Mouse (Mus musculus): ENCODE measurements around the gene Acot9. TPM values are rescaled to one million over a fixed set of nuclear protein-coding genes. Genes with fewer than 3 reads are reported as not detected.

Gene Acot9
- 75.8 and 90.0 TPM in 2 replicates for polyA plus RNA-seq (2011; ENCODE audit: insufficient read length, low read depth, missing spikeins)

DNA sequence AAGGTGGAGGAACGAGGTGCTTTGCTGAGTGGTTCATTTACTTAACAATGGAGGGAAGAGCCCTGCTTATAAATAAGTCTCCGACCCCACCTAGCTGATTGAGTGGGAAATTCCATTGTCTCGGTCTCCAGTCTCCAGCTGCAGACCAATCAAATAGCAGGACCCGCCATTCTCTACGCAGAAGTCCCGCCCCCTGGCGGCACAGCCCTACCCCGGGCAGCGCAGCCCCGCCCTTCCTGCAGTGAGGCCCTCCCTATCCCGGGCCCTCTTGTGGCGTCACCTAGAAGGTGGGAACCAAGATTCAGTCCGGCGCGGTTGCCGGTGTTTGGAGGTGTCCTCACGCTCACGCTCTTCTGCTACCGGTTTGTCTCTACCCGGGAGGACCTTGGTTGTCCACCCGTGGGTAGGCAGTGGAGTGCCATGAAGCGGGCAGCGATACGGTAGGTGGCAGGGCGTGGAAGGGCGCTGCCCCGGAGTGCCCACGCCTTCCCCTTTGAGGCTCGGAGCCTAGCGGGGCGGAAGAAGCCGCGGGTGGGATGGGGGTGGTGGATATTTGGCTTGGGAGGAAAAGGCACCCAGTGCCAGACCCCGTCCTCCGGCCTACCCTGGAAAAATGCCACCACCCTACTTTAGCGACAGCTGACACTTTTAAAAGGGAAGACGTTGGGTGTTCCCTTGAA lies at the start of gene Acot9:
Acot9 (plus strand) TSS at position 209 of the 680 bp plus-strand sequence.
- TF ChIP-seq POLR2A (IDR thresholded peaks at IDR 0.05; ENCODE audit: low read depth, low read length), result peak; percentile 99
- TF ChIP-seq CTCF (IDR thresholded peaks at IDR 0.05; ENCODE audit: borderline replicate concordance, insufficient read depth, low read length), result no peak
- Histone ChIP-seq H3K4me3 (ENCODE audit: insufficient read depth, low read length) (peak within 1 kb of the TSS; percentile 65), H3K4me1 (ENCODE audit: control insufficient read depth, insufficient read depth, low read length) (no peaks in the 10 kb centered on the region), H3K27ac (ENCODE audit: insufficient read depth, low read length) (peak within 1 kb of the TSS; percentile 77)

DNA sequence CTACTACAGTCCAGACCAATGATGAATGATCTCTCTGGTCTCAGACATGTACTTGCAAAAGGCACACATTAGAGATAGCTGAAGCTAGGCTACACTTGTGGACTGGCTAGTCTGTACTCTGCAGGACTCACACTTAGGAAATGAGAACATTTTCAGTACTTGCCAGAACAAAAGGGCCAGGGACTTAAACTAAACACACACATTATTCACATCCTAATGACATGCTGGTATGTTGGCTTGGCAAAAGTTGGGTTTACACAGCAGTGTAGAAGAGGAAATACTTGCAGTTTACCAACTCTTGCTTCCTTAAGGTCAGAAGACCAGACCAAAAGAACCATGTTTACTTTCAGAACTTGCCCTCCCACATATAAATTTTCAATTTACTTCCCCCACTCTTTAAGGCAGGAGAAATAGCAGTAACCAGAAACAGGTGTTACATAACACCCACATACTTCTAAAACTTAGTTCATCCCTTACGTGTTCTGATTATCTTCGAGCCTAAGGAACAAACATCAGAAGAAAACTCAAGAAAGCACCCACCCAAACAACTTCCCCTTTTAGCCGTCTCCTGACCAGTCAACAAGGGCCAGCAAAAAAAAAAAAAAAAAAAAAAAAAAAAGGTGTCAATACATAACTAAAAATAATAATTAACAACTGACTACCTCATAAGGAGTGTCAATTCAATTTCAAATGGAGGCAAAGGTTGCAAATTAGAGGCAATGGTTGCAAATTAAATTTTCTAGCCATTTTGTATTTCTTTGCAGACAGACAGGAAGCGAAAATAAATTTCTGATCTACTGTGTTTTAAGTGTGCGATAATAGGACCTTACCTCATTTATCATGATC lies 47.7 kb upstream of the Acot9 start:
- TF ChIP-seq CTCF (IDR thresholded peaks at IDR 0.05; ENCODE audit: borderline replicate concordance, insufficient read depth, low read length), result no peak
- TF ChIP-seq POLR2A (IDR thresholded peaks at IDR 0.05; ENCODE audit: low read depth, low read length), result no peak
- Histone ChIP-seq H3K4me3 (ENCODE audit: insufficient read depth, low read length) (peak overlapping the region; percentile 69), H3K4me1 (ENCODE audit: control insufficient read depth, insufficient read depth, low read length) (peaks cover 2% of the 10 kb centered on the region; the same call in 1 of the 2 replicates), H3K27ac (ENCODE audit: insufficient read depth, low read length) (no peak overlapping the region)

GRCm38 (mm10) chrX:155215501-155216248 lies 46.6 kb upstream of the Acot9 start:
- peak overlapping the region; percentile 23 for H3K27ac ChIP-seq (ENCODE audit: insufficient read depth, low read length)
- TF ChIP-seq CTCF (IDR thresholded peaks at IDR 0.05; ENCODE audit: borderline replicate concordance, insufficient read depth, low read length), result no peak
- H3K4me1 ChIP-seq (ENCODE audit: control insufficient read depth, insufficient read depth, low read length), result peaks cover 2% of the 10 kb centered on the region; the same call in 1 of the 2 replicates
- peak overlapping the region; percentile 69 for H3K4me3 ChIP-seq (ENCODE audit: insufficient read depth, low read length)

DNA sequence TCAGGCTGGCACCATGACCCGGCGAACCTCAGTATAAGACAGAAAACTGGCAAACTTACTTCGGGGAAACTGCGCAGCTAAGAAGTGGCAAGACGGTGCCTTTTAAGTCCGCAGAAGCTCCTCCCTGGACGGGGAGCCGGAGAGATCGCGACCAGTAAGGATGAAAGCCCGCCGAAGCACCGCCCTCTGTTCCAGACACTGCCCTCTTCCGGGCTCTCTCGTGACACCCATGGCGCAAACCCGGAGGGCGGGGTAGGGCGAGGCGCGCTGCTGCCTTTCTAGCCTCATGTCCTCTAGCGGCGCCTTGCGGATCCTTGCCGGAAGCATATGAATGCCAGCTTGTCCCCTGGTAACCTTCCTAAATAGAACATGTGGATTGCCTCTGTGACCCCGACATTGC lies 46.0 kb upstream of the Acot9 start, which contains the start of gene Sat1:
Sat1 (minus strand) TSS at position 179 of the 400 bp plus-strand sequence.
- peaks cover 2% of the 10 kb centered on the region; the same call in 1 of the 2 replicates for H3K4me1 ChIP-seq (ENCODE audit: control insufficient read depth, insufficient read depth, low read length)
- peak within 1 kb of the TSS; percentile 69 for H3K4me3 ChIP-seq (ENCODE audit: insufficient read depth, low read length)
- H3K27ac ChIP-seq (ENCODE audit: insufficient read depth, low read length), result peak within 1 kb of the TSS; percentile 23
- TF ChIP-seq POLR2A (IDR thresholded peaks at IDR 0.05; ENCODE audit: low read depth, low read length), result peak; percentile 74
- peak; percentile 49; the same call in 1 of the 2 replicates for TF ChIP-seq CTCF (IDR thresholded peaks at IDR 0.05; ENCODE audit: borderline replicate concordance, insufficient read depth, low read length)

DNA sequence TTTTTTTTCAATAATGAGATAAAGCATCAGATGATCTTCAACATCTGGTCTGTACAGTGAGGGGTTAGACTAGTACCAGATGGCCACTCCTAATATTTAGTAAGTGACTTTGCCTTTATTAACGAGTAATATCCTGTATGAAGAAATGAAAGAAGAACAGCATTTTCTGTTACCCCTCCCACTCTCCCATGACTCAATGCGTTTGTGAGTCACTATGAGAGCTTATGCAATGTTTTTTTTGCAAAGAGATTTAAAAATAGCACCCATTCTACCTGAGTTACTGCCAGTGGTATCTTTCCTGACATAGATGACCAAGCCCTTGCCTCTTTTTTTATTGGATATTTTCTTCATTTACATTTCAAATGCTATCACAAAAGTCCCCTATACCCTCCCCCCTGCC lies 44.0 kb upstream of the Acot9 start:
- peaks cover 2% of the 10 kb centered on the region; the same call in 1 of the 2 replicates for H3K4me1 ChIP-seq (ENCODE audit: control insufficient read depth, insufficient read depth, low read length)
- H3K27ac ChIP-seq (ENCODE audit: insufficient read depth, low read length), result no peak overlapping the region; the same call in 1 of the 2 replicates
- no peak overlapping the region for H3K4me3 ChIP-seq (ENCODE audit: insufficient read depth, low read length)
- no peak for TF ChIP-seq CTCF (IDR thresholded peaks at IDR 0.05; ENCODE audit: borderline replicate concordance, insufficient read depth, low read length)
- TF ChIP-seq POLR2A (IDR thresholded peaks at IDR 0.05; ENCODE audit: low read depth, low read length), result no peak

DNA sequence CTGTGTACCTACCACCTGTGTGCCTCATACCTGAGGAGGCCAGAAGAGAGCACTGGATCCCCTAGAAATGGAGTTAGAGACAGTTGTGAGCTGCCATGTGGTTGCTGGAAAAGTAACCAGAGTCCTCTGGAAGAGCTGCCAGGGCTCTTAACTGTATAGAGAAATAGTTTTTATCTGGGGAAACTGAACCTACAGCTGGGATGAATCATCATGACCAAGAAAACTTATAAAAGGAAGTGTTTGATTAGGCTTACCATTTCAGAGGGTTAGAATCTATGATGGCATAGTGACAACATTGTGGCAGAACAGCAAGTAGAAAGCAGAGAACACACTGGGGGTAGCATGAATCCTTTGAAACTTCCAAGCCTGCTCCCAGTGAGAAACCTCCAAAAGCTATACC lies 5.4 kb upstream of the Acot9 start:
- Histone ChIP-seq H3K4me1 (ENCODE audit: control insufficient read depth, insufficient read depth, low read length) (no peaks in the 10 kb centered on the region), H3K4me3 (ENCODE audit: insufficient read depth, low read length) (no peak overlapping the region), H3K27ac (ENCODE audit: insufficient read depth, low read length) (no peak overlapping the region)
- TF ChIP-seq CTCF (IDR thresholded peaks at IDR 0.05; ENCODE audit: borderline replicate concordance, insufficient read depth, low read length) (no peak), POLR2A (IDR thresholded peaks at IDR 0.05; ENCODE audit: low read depth, low read length) (no peak)

GRCm38 (mm10) chrX:155262915-155263252 lies 641 bp downstream of the Acot9 start:
- TF ChIP-seq POLR2A (IDR thresholded peaks at IDR 0.05; ENCODE audit: low read depth, low read length) (no peak), CTCF (IDR thresholded peaks at IDR 0.05; ENCODE audit: borderline replicate concordance, insufficient read depth, low read length) (no peak)
- Histone ChIP-seq H3K27ac (ENCODE audit: insufficient read depth, low read length) (peak overlapping the region; percentile 77), H3K4me1 (ENCODE audit: control insufficient read depth, insufficient read depth, low read length) (no peaks in the 10 kb centered on the region), H3K4me3 (ENCODE audit: insufficient read depth, low read length) (peak overlapping the region; percentile 65)

- TF ChIP-seq CTCF (IDR thresholded peaks at IDR 0.05; ENCODE audit: borderline replicate concordance, insufficient read depth, low read length) (no peak), POLR2A (IDR thresholded peaks at IDR 0.05; ENCODE audit: low read depth, low read length) (no peak)
- Histone ChIP-seq H3K4me1 (ENCODE audit: control insufficient read depth, insufficient read depth, low read length) (no peaks in the 10 kb centered on the region), H3K27ac (ENCODE audit: insufficient read depth, low read length) (no peak overlapping the region), H3K4me3 (ENCODE audit: insufficient read depth, low read length) (no peak overlapping the region)
These were observed 16.2 kb downstream of the Acot9 start for GRCm38 (mm10) chrX:155278483-155278882.

DNA sequence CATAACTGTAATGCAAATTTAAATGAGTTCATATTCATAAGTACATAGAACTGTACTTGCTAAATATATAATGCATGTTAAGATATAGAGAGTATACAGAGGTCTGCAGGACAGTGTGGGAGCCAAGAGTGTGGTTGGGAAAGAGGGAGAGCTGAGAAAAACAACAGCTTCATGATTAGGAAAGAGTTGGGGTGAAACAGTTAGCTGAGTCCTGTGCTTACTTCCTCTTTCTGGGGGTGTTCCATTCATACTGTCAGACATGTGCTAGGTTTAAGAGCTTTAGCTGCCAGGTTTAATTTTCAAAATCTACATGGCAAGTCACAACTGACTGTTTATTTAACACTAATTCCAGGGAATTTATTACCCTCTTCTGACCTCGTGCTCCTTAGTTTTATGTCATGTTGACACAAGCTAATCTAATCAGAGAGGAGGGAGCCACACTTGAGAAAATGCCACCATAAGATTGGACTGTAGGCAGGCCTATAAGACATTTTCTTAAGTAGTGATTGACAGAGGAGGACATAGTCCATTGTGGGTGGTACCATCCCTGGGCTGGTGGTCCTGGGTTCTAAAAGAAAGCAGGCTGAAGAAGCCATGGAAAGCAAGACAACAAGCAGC lies 18.3 kb downstream of the Acot9 start:
- H3K27ac ChIP-seq (ENCODE audit: insufficient read depth, low read length), result no peak overlapping the region
- TF ChIP-seq CTCF (IDR thresholded peaks at IDR 0.05; ENCODE audit: borderline replicate concordance, insufficient read depth, low read length) (no peak), POLR2A (IDR thresholded peaks at IDR 0.05; ENCODE audit: low read depth, low read length) (no peak)
- no peaks in the 10 kb centered on the region for H3K4me1 ChIP-seq (ENCODE audit: control insufficient read depth, insufficient read depth, low read length)
- H3K4me3 ChIP-seq (ENCODE audit: insufficient read depth, low read length), result no peak overlapping the region

Data from embryonic fibroblast, embryonic 13.5 days (primary cell).